Mouse (Mus musculus) embryonic fibroblast, embryonic 13.5 days (primary cell): Measurements from ENCODE around the gene Vwa5b1.

Experiments used
- CTCF ChIP-seq: IDR thresholded peaks from 2 replicates; pipeline ENCODE4 v1.5.1; 2011; ENCODE audit warnings: mild to moderate bottlenecking, control low read depth, low read length, moderate library complexity, borderline replicate concordance; ENCODE audit not compliant: insufficient read depth
- POLR2A ChIP-seq: IDR thresholded peaks from 2 replicates; pipeline ENCODE4 v1.6.1; 2011; ENCODE audit warnings: low read depth, mild to moderate bottlenecking, control low read depth, low read length, moderate library complexity

DNA sequence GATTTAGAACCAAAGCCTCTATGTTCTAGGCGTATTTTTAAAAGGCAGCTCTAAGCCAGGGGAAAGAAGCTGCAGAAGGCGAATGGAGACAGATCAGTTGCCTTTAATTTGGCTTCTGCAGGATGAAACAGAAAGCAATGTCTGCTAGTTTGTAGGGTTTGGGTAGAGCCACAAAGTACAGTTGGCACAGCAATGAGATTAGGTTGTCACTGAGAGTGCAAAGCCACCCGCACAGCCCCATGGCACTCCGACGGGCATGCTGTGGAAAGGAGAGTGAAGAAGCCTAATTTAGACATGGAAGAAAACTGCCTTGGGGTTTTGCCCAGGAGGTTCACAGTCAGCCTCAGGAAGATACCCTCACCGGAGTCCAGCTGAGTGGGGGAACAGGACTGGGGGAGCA is 105.7 kb downstream of the Vwa5b1 start:
- TF ChIP-seq CTCF (no peak), POLR2A (no peak)
